Mouse (Mus musculus) left cerebral cortex, postnatal 14 days (tissue): ENCODE results near the gene Ttc22. TPM values are rescaled to one million over a fixed set of nuclear protein-coding genes. Genes with fewer than 3 reads are reported as not detected.

Experiments
- DNase-seq, 2 experiments: peaks; one replicate each; pipeline ENCODE4 v3.0.0; 2021 to 2022; ENCODE audit warnings: low spot score in 2 of 2, mixed read lengths in 1 of 2
- intact Hi-C: fragments of 180-260 bp; cut with DNase I; formaldehyde crosslinking; loops from one replicate; pipeline ENCODE4 v1.15.1; 2025
- total RNA-seq, 2 experiments: library from RNA; stranded (reverse); gene quantifications; 2 replicates each; pipeline ENCODE4 v1.2.3; 2021

Gene Ttc22
- total RNA-seq, 2 experiments from 2014 or later, result 1.7 to 2.0 TPM

DNA sequence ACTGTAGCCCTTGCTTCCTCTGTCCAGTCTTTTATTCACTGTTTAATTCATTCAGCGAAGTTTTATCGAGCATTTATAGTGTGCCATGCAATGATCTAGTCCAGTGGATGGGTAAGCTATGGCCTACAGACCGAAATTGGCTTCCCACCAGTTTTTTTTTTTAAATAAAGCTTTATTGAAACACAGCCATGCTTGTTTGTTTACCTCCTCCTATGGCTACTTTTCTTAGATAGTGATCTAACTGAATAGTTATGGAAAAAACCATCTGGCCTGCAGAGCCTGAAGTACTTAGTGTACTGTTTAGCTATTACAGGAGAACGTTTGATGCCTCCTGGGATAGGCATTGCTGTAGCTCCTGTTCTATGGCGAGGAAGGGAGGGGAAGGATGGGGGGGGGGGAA is 23.6 kb downstream of the Ttc22 start:
- no peak for DNase-seq
- intact Hi-C loops, result no loop called here

DNA sequence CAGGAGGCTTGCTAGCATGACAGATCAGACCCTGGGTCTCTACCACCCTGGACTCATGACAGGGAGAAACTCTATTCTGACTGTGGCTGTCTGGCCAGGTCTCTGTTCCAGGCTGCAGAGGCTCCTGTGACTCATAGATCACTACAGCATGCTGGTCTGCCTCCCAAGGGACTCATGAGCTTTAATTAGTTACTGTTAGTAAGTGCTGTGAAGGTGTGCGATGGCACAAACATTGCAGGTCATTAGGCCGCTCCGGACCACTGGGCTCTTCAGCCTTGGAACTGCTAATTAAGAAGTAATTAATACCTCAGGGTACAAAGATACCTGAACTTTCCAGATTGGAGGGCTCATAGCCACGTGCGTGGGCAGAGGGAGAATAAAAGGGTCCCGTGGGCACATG is 24.9 kb downstream of the Ttc22 start:
- intact Hi-C loops, result no loop called here
- no peak for DNase-seq

DNA sequence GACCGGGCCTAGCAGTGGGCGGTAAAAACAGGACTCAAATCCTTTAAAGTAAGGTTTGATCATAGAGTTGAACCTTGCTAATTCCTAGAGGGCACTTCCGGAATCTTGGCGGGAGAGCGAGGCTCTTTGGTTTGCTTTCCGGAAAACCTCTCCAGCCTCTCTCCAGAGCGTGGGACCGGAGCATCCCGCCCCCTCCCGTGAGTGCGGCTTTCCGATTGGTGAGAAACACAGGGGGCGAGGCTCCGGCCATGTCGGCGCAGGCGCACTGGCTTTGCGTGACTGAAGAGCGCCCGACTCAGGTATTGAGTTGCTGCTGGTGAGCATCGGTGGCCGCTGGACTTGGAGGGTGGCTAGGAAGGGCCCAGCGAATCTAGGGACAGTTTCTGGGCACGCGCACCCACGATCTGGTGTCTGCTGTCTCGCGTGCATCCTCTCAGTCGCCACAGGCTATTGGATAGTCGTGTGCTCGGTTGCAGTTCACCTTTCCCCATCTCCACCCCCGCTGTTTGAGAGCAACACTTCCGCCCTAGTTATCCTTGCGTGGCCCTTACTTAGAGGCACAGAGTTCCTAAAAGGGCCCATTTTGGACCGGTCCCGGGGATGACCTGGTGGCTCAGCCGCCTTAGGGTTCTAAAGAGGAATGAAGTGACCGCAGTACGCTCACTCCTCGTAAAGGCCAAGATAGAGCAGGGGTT is 28.7 kb downstream of the Ttc22 start, which contains the start of gene Pars2:
TSS of gene Pars2 (plus strand) at position 237 of the 695 bp plus-strand sequence.
- DNase-seq, result peak; percentile 98
- intact Hi-C loops, result no loop called here

DNA sequence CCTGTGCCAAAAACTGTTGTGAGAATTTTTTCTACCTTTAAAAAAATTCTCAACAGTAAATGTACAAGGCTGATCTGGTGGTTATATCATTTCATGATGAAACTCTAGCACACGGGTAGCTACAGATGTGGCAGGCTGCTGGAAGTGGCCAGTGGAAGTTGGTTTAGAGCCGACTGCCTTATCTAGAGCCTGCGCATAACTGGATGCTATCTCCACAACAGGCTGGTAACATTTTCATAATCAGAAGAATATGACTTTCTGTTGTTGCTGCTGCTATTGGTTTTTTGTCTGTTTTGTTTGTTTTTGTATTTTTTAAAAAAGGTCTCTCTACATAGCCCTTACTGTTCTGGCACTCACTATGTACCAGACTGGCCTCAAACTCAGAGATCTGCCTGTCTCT is 30.3 kb downstream of the Ttc22 start:
- intact Hi-C loops, result no loop called here
- no peak for DNase-seq

DNA sequence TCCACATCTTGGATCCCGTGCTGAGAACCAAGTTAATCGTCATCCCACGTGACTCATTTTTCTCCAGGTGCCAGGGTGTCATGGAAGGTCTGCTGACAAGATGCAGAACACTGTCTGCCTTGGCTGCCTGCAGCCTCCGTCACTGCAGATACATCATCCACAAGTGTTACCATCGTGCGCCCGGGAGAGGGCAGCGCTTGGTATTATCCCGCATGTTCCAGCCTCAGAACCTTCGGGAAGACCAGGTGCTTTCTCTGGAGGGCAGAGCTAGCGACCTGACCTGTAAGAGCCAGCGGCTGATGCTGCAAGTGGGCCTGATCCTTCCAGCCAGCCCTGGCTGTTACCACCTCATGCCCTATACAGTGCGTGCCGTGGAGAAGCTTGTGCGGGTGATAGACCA is 30.8 kb downstream of the Ttc22 start:
- DNase-seq, result no peak
- intact Hi-C loops, result no loop called here

DNA sequence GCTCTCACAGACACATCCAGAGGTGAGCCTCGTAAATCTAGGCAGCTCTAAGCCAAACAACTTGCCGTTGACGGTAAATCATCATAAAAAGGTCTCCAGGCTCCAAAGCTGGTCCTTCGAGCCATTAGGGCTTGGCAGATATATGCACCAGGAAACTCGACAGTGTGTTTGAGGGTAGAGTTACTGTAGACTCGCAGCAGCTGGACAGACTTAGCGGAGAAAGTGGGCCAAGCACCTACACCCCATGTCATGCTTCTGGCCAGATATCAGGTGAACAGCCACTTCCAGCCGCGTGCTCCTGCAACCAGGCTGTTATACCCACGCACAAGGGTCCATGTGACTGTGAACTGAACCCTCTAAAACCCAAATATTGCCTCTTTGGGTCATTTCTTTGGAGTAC is 33.4 kb downstream of the Ttc22 start:
- intact Hi-C loops, result no loop called here
- DNase-seq, result no peak

DNA sequence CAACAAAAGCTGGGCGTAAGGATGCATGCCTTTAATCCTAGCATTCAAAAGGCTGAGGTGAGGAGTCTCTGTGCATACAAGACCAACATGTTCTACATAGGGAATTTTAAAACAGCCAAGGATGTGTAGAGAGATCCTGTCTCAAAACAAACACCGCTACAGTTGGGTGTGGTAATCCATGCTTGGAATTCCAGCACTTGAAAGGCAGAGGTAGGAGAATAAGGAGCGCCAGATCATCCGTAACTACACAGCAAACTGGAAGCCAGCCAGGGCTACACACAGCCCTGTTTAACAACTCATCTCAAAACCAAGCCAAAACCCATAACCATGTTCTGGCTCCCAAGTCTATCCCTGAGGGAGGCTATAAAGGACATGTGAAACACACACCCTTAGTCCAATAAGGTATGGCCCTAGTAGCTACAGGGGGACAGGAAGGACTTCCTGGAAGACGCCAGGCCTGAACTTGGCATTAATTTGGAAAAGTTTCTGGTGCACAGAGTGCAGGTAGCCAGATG is 41.8 kb downstream of the Ttc22 start:
- DNase-seq, result no peak
- intact Hi-C loops, result no loop called here

DNA sequence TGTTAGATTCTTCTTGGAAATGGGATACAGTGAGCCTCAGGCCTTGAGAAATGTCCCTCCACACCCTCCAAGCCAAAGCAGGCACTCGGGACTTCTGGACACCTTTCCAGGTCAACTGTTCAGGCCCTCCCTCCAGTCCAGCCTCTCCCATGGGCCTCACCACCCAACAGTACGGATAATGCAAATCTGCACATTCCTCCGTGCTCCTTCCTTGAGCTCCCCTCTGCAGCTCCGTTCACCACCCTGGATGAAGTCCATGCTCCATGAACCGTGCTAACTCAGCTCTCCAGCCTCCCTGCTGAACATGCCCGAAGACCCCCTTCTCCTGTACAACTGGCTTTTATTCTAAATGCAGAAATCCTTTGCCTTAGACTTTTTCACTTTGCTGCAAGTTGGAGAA is 42.5 kb downstream of the Ttc22 start:
- no peak for DNase-seq
- intact Hi-C loops, result no loop called here

DNA sequence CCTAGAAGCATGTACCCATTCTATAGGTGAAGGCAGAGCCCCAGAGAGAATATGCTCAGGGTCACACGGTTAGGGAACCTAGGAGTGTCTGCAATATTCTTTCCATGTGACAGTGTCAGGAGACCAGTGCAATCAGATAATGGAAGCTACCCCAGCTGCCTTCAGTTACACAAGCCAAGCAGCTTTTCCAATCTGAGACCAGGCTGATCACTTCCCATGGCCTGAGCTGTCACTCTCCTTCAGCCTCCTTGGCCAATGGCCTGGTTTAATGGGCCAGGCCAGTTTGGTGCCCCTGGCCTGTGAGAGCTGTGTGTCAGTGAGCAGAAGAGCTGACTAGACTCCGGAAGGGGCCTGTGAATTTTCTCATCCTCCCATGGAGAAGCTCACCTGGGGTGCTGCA is 43.0 kb downstream of the Ttc22 start:
- no peak for DNase-seq
- intact Hi-C loops, result no loop called here

DNA sequence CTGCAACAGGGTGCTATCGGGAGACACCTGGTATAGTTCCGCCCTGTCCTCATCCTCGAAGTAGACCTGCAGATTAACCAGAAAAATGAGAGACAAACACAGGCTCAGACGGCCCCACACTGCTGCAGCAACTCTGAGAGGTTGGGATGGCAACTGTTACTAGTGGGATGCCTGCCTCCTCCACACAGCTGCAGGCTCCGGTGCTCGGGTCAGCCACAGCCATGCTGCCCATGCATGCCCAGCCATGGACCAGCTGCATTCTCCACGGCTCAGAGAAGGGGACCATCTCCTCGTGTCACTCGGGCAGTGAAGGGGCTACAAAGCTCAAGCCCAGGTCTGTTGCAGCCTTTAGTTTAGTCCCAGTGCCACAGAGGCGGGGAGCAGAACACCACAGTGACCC is 43.4 kb downstream of the Ttc22 start:
- intact Hi-C loops, result no loop called here
- DNase-seq, result no peak

DNA sequence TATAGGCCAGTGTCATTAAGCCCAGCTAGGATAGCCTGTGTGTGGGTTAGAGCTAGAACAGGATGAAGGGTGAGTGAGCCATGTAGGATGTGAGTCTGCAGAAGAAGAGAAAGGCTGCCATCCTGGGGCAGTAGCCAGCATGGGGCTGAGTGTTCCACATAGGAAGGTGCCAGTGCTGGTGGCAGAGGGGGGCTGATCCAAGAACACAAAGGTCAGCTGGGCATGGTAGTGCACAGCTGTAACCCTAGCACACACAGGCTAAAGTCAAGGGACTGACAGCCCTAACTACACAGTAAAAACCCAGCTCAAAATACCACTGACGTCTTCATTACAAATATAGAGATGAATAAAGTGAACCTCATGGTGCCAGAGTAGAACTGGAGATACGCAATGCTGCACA is 44.3 kb downstream of the Ttc22 start:
- intact Hi-C loops, result no loop called here
- no peak for DNase-seq

DNA sequence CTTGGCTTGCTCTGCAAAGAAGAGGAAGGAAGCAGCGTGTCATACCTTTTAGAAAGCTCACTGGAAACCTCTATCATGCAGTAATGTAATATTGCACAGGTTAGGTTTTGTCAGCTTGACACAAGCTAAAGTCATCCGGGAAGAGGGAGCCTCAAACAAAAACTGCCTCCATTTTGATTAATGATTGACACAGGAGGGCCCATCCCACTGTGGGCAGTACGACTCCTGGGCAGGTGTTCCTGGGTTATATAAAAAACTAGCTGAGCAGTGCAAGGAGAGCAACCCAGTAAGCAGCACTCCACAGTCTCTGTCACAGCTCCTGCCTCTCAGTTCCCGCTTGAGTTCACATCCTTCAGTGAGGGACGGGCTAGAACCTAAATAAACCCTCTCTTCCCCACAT is 54.5 kb downstream of the Ttc22 start:
- intact Hi-C loops, result no loop called here
- no peak for DNase-seq

DNA sequence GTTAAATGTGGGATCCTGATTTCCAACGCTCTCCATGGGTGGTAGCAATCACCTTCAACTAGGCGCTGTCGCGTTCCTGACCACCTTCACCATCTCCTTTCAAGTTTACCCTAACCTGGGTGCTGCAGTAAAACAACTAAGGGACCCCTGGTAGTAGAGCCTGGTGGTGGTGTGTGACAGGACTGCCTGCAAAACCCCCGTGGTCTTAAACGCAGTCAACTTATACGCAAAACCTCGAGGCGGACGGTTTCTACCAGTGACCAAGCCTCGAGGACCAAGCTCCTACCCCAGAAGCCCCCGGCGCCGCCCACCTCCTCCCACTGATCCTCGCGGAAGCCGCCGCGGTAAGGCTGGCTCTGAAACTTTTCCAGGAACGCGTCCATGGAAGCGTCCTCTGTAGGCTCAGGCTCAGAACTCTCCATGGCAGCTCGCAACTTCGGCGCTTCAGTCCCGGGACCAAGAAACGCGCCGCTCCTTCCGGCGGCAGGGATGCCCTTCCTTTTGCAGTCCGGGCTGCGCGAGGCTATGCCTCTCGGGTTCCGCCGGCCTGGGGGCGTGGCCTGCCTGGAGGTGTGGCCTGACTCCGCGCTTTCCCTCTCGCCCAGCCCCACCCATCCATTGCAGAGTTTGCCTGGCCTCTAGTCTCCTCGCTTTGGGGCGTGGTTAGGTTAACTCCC is 56.3 kb downstream of the Ttc22 start, which contains the start of gene Ttc4:
TSS of gene Ttc4 (minus strand) at position 503 of the 677 bp plus-strand sequence.
- intact Hi-C loops, result no loop called here
- peak; percentile 83 to 90 for DNase-seq

DNA sequence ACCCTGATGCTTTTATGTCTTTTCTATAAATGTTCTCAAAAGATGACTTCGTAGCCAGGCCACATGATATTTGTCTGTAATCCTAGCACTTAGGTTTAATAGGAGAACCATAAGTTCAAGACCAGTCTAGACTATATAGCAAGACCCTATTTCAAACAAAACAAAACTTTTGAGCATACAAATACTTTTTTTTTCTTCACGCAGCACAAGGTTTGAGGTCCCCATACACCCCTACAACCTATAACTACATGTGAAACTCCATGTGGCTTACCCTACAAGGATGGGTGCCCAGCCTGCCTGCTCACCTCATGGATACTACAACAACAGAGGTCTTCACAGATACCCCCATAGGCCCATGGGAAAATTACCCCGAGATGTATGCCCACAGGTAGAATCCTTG is 56.9 kb downstream of the Ttc22 start:
- intact Hi-C loops, result no loop called here
- no peak for DNase-seq

DNA sequence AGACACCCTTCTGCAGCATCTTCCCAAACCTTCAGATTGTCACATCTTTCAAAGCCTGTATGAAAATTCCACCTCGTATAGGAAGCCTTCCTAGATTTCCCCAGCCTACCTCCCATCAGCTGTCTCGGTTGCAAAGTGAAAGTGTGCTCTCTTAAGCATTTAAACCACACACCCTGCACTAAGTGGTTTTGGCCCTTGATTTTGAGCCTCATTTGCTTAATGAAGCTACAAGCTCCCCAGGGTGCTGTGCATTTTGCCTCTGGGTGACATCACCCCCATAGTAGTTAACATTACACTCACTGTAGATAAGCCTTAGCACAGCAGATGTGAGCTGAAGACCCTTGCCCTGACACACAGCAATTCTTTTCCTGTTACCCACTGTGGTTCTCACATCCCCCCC is 58.7 kb downstream of the Ttc22 start:
- no peak for DNase-seq
- intact Hi-C loops, result no loop called here

DNA sequence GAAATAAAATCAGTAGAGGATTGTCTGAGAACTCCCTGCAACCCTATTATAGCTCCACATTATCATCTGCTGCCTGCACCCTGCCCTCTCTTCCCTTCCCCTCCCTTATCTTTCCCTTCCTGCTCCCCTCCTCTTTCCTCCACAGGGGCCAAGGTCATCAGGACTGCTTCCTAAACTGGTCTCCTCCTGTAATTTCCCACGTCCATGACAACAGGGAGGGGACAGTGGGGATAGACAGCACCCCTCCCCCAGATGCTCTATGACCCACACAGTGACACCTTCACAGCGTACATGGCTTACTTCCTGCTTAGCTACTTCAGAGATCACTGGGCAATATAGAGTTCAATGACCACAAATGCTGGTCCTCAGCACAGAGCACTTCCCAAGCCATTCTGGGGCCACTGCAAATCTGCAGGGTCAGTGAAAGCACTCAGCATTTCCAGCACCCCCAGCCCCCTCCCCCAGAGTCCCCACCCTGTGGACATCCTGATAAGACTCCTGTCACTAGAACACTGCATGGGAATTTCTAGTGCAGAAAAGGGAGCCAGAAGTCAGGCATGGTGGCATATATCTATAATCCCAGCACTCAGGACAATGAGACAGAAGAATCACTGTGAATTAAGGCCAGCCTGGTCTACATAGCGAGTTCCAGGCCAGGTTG is 66.5 kb downstream of the Ttc22 start:
- intact Hi-C loops, result no loop called here
- DNase-seq, result no peak

Other genes with a start within 250 kb of the Ttc22 start
- gene Pcsk9, start 158.1 kb upstream of the Ttc22 start, total RNA-seq, result 1 to 10 TPM; 2.7 to 2.8 TPM
- not detected for gene Bsnd, start 130.1 kb upstream of the Ttc22 start, total RNA-seq
- gene Dhcr24, start 61.4 kb upstream of the Ttc22 start, total RNA-seq, result 100 to 1,000 TPM; 112 to 119 TPM
- under 1 TPM in 1 of 2 experiments, not detected in 1; 0.37 TPM for gene Lexm, start 5.2 kb upstream of the Ttc22 start, total RNA-seq
- gene Pars2, start 28.6 kb downstream of the Ttc22 start, total RNA-seq, result 1 to 10 TPM; 6.3 to 6.5 TPM
- gene Ttc4, start 56.5 kb downstream of the Ttc22 start, total RNA-seq, result 10 to 100 TPM; 41.2 to 43.7 TPM
- gene Mroh7, start 108.5 kb downstream of the Ttc22 start, total RNA-seq, result 1 to 10 TPM; 2.1 to 2.2 TPM
- gene Fam151a, start 111.5 kb downstream of the Ttc22 start, total RNA-seq, result not detected
- gene Acot11, start 182.6 kb downstream of the Ttc22 start, total RNA-seq, result 10 to 100 TPM; 30.5 to 34.1 TPM